Mouse (Mus musculus) lung, adult 2 months (tissue): ENCODE results near the gene Zswim3.

Experiments used
- CTCF ChIP-seq: fragments of 200-500 bp; IDR thresholded peaks from 2 replicates; pipeline ENCODE4 v1.5.1; 2011; ENCODE audit warnings: mild to moderate bottlenecking, low read length, control low read depth; ENCODE audit not compliant: insufficient read depth
- POLR2A ChIP-seq: fragments of 200-500 bp; IDR thresholded peaks from 2 replicates; pipeline ENCODE4 v1.6.1; 2011; ENCODE audit warnings: low read depth, mild to moderate bottlenecking, control low read depth, low read length, borderline replicate concordance; ENCODE audit errors: extremely low read depth

DNA sequence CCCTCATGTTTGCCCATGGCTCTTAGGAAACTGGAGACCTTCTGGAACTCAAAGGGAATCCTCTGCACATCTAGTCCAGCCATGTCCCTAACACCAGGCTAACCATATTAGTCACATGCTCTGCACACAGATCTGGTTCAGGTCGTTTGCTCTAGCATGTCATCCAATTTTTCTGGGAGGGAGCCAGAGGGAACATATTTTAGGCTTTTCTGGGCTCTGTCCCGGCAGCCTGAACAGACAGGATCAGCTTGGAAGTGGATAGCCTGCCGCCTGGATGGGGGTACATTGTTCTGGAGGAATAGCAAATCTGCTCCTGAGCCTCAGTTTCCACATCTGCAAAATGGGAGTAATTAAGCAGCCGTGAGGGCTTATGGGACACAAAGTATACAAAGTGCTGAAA lies 56.2 kb downstream of the Zswim3 start:
- no peak for TF ChIP-seq CTCF
- no peak for TF ChIP-seq POLR2A
